Mouse (Mus musculus) heart, adult 8-10 months (tissue): ENCODE results near the gene Ank2. TPM values are rescaled to one million over a fixed set of nuclear protein-coding genes. Genes with fewer than 3 reads are reported as not detected.
A peak's percentile ranks its signal among the peaks of the same experiment; 100 is the strongest.

Experiments
- DNase-seq: peaks from one replicate; pipeline ENCODE4 v3.0.0; 2022; ENCODE audit warnings: low spot score
- total RNA-seq, 4 experiments: library from RNA; stranded (reverse); gene quantifications; 2 replicates each; pipeline ENCODE4 v1.2.4; 2022

Ank2 gene
- total RNA-seq, 4 experiments from 2014 or later = 297 to 377 (median 334) TPM

DNA sequence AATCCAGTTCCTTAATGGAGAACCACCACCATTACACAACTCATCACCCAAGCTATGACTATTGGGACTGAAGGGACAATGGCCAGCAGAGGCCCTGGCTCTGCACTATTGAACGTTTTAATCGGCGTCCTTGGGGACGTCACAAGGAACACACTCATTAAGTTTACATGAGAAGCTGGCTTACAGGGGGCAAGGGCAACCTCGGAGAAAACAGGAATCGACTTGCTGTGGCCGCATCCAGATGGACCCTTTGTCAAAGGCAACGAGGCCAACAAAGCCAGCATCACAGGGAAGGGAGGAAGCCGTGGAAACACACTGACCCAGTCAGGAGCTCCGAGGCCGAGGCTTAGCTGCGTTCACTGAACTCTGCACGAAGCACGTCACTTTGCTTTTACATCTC is 205.1 kb downstream of the Ank2 start:
- DNase-seq = no peak

DNA sequence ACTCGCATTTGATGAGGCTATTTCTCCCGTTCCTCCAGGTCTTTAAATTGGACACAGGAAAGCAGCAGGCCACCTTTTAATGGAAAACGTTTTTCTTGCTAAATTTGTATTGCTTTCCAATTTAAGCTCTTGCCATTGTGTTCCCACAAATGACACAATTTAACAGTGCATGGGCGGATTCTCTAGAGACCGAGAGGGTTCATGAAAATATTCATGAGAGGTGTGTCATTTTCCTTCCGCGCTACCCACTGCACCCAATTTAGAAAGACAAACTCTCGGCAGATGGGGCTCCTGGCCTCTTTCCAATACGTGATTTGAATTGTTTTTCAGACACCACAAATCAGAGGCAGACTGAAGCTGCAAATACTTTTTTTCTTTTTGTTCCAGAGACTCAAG is 205.7 kb downstream of the Ank2 start:
- no peak for DNase-seq

DNA sequence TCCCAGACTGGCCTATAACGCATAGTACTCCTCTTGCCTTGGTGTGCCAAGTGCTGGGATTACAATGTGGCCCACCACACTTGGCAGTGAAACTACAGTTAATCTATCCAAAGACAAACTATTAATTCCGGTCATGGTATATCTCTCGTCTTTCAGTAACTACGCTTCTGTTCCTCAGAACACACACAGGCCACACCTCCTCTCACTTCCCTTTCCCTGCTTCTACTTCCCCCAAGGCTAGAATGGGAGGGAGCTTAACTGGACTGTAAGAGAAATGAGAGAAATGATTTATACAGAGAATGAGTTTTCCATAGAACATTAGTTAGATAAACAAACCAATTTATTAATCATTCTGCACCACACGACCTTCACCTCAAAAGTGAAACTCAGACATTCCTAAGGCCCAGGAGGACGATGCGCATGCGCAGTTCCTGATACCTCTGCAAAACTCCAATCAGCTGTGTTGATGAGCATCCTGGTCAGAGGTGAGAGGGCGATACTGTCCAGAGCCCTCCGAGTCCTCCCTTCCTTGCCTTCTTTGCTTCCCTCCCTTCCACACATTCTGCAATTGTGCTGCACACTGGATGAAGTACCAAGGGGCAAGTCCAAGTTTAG is 206.2 kb downstream of the Ank2 start:
- peak; percentile 11 for DNase-seq

DNA sequence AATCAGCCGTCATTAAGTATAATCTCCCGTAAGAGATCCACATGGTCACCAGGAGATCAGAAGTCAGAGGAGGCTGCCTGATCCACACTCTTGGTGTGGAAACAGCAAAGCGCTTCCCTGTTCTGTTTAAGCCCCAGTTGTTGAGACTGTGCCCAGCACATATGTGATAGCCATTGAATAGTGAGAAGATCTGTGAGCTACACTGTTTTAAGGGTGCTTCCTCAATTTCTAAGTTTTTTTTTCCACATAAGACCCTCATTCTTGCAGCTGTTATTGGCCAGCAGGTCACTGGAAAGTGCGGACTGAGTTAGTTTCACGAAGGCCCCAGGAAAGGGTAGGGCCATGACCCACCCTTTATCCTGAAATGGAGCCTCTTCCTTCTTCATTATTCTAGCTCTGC is 216.9 kb downstream of the Ank2 start:
- DNase-seq = peak; percentile 6

DNA sequence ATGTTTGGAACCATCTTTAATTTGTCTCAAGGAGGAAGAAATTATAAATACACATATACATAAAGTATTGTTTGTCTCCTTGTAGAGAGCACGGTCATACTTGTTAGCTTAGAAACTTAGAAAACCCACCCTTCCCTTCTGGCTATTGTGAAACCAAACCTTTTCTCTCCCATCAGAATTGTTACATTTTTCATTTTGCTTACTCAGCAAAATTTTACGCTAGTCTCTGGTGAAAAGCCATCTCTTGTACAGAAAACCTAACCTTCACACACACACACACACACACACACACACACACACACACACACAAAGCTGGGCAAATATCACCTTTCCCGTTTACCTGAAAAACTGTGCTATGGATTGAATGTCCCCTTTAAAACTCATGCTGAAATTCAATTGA is 217.8 kb downstream of the Ank2 start:
- DNase-seq = no peak

DNA sequence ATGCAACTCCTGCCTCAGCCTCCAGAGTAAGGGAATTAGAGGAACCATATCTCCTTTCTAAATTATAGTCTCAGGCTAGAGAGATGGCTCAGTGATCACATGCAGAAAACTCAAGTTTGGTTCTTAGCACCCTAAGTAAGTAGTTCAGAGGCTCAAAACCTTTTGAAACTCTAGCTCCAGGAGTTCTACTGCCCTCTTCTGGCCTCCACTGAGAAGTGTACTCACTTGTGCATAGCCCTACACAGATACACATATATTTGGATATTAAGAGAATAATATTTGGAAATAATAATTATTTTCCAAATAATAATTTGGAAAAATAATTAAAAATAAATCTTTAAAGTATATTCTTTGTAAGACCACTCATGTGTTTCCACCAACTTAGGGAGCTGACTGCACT is 218.8 kb downstream of the Ank2 start:
- no peak for DNase-seq

DNA sequence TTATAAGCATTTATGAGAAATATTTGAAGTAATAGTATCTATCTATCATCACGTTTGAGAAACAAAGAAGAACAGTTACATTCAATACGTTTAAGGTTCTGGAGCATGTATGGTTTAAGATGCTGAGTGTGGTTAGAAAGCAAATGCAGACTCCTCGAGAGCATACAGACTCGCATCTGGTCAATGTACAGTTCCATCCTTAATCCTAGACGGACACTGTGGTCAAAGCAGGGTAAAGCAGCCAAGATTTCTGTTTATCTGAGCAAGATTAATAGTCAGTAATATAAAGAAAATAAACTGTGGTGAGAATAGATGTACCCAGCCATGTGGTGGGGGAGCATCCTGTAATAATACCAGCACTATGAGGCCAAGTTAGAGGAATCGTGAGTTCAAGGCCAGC is 223.2 kb downstream of the Ank2 start:
- no peak for DNase-seq

DNA sequence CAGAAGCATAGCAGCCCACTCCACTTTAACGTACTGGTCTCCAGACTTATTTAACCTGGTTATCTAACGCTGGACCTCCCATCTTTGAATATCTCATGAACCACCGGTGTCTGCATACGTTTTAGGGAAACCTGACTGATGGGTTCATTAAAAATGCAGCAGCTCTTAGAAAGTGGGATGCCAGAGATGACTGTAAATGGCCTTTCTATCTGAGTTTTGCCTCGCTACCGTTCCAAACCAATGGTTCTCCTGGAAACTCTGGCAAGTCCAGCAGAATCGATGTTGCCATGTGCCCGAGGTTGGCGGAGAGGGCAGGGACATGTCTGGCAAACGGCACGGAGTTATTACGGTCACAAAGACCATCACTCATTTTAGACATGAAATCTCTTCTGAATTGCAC is 226.3 kb downstream of the Ank2 start:
- no peak for DNase-seq

DNA sequence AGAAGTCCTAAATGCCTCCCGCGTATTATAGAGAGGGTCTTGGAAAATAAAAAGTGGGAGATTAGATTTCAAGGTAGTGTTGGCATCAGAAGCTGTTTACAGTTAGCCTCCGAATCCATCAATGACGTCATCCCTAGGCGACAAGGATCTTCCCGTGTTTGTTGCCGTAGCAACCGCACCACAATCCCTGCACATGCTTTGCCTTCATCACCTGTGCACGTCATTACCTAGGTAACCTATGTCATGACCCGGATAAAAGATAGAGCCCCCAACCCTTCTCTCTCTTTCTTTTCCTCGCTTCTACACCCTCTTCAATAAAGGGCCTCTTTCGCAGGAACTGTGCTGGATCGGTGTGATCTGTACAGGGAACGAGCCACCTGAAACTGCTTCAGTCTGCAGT is 229.5 kb downstream of the Ank2 start:
- DNase-seq = no peak

DNA sequence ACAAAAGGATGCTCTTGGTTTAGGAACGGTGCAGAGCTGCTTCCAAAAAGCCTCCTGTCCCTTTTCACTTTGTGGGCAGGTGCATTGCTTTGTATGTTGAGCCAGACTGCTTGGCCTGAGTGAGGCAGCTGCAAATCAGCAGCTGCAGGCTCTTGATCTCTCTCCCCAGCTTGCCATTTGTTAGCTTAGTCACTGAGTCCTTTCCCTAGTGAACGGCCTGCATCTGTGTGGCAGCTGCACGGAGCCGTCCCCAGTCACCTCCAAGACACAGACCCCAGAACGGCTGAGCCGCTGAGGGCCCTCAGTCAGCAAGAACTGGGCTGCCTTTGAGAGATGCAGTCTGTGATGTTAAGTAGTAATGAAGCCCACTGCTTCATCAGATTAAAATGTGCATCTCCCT is 231.3 kb downstream of the Ank2 start:
- DNase-seq = no peak

DNA sequence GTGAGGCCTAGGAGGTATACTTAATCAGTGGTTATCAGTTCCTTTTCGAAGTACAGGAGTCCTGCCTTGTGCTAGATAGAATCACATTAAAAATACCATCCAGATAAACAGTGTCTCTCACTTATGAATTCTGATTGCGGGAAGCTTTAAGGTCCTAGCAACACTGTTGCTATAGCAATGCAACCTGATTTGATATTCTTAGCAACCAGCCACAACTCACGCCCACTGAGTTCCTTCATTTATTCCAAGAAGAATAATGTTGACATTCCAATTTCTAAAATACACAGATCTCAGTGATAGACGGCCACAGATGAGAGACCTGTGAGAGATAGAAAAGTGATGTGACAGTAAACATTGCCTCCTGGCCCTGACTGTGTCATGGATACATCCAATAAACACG is 233.4 kb downstream of the Ank2 start:
- DNase-seq = no peak

DNA sequence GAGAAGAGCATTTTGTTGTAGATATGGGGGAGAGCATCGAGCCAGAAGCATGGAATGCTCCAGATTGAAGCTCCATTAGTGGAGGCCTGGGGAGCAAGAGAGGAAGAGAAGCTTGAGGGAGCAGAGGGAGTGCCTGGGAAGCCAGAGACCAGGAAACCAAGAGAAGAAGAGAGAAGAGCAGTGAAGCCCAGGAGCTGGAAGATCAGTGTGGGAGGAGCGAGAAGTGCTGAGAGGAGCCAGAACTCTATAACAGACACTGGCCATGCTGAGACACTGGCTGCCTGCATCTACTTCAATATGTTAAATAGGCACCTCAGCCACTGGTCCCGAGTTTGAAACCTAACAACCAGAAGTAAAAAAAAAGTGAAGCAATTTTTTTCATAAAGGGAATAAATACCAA is 234.0 kb downstream of the Ank2 start:
- DNase-seq = no peak

DNA sequence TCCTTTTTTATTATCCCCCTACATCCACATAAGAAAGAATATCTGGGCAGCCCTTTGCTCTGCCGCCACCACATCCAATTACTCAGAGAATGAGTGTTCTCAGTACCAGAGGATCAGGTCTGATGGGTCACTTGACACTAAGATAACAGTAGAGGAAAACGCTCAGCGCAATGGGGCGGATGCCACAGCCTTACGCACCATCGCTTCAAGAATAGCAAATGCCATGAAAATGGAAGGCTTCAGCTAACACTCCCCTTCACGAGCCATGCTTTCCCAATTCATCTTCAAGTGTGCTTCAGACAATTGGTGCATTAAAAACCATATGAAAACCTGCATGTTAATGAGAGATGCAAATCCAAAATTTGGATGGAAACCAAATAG is 238.4 kb downstream of the Ank2 start:
- no peak for DNase-seq

DNA sequence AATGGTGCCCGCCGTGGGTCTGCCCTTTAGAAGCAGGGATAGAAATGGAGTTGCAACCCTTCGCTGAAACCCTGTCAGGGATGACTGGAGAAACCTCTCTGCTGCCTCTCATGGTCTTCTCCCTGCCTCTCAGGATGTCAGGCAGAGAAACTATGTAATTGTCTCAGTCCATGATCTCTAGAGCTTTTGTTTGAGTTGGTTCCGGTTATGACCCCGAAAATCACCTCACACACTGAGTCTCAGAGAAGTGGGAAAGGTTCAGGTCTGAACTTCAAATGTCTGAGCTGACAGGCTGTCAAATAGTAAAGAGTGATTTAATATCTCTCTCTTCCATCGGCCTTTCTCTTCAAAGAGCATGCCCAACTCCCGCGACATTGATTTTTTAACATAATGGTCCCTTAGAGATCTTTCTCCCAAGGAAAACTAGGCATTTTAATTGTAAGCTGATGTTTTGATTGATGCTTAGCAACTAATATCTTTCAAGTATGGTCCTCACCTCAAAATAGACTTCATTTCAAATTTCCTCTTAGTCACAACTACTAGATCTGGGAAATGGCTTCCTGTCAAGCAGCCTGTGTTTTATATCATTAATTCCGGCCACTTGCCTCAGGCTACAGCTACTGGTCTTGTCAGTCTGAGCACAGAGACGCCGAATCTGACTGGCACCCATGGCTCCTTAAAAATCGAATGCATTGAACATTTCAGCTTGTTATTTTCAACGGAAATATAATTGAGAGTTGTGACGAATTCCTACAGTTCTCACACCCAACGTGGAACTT is 239.0 kb downstream of the Ank2 start:
- no peak for DNase-seq

DNA sequence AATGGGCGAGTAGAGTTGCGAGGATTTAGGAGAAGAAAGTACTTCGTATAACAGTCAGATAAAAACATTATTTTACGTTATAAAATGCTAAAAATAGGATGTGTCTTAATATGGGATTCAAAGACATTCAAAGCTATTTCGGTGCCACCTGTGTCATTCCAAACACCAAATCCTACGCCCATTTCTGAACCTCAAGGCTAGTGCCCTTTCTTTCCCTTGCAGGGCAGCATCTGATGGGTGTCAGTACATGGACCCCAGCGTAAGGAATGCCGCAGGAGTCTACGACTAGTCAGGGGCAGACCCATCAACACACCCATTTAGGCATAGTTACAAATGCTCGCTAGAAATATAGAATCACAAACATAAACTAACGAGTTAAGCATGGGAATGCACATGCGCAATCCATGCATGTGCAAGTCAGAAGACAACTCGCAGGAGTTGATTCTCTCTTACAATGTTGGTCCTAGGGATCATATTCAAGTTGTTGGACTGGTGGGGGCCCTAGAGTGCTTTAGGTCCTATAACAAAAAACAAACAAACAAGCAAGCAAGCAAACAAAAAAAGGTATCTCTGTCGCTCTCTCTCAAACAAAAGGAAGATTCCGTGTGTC is 240.6 kb downstream of the Ank2 start:
- no peak for DNase-seq

DNA sequence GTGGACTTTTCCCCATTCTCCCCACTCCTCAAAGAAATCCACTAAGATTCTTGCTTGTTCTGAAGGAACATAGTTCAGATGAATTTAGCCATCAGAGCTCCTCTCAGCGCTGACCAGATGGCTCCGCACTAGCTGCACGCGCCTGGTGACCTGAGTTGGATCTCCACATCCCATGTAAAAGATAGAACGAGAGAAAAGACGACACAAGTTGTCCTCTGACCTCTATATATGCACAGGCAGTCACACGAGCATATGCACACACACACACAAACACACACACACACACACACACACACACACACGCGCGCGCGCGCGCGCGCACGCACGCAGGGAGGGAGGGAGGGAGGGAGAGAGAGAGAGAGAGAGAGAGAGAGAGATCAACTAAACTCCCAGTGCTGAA is 241.2 kb downstream of the Ank2 start:
- DNase-seq = peak; percentile 7

DNA sequence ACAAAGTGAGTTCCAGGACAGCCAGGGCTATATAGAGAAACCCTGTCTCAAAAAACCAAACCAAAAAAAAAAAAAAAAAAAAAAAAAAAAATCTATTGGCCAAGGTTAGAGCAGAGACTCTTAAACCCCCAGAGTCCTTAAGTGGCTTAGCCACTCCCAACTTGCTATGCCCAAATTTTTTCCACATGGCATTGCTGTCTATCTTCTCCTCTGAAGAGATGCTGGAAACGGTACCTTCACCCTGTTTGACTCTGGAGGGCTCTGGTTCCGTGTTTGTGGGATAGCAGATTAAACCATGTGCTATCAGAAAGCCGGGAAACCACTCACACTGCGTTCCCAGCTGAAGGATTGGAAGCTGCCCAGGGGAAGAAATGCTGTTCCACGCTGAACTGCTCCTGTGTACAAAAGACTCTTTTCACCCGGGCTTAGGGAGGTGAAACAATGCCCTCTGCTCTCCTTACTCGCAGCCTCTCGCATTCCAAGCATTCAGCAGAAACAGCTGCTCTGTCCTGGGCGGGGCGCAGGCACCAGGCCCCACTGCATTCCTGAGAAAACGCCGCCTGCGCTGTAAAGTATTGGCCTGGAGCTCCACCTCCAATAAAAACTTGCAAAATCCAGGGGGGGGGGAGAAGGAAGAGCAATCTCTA is 241.7 kb downstream of the Ank2 start:
- peak; percentile 34 for DNase-seq

DNA sequence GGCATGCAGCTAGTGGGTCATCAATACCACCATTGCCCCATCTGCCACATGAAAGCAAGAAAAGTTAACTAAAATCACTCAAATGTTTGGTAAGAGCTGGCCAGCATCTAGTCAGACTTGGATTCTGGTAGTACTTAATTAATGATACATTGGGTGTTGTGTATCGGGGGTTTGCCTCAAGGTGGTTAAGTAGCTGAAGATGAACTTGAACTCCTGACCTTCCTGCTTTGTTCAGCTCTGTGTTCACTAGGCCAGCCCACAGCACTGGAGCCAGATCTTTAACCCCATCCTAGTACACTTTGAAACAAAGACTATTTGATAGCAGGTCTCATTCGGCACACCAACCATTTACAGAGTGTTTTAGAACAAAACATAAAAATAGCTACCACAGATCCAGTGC is 242.5 kb downstream of the Ank2 start:
- no peak for DNase-seq

DNA sequence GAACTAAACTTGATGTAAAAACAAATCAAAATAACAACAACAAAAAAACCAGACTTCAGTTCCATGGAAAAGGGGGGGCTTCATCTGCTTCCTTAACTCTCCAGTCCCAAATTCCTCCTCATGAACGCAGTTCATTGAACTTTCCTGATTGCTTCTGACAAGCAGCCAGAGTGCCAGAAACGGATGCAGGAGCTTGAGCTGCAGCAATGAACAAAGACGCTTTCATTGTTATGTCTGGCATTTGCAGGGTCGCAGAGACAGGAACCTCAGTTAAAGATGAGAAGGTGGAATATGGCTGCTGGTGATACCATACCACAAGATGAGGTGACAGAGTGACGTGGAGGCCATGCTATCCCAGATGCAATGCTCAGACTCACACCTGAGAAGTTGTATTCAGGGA is 248.2 kb downstream of the Ank2 start:
- DNase-seq = no peak

DNA sequence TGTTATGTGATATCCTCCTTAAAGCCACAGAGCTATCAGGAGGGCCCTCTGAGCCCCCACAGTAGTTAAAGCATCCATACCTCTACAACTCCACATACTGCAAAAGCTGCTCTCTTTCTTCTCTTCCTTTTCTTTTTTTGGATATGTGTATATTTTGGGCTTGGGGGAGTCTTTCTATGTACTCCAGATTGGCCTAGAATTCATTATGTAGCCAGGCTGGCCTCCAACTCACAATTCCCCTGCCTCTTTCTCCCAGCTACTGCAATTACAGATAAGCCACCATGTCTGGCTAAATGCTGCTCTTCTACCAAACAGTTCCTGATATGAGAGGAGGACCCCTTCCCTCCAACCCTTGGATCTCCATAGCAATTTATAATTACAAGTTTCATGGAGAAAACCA is 250.5 kb downstream of the Ank2 start:
- no peak for DNase-seq

DNA sequence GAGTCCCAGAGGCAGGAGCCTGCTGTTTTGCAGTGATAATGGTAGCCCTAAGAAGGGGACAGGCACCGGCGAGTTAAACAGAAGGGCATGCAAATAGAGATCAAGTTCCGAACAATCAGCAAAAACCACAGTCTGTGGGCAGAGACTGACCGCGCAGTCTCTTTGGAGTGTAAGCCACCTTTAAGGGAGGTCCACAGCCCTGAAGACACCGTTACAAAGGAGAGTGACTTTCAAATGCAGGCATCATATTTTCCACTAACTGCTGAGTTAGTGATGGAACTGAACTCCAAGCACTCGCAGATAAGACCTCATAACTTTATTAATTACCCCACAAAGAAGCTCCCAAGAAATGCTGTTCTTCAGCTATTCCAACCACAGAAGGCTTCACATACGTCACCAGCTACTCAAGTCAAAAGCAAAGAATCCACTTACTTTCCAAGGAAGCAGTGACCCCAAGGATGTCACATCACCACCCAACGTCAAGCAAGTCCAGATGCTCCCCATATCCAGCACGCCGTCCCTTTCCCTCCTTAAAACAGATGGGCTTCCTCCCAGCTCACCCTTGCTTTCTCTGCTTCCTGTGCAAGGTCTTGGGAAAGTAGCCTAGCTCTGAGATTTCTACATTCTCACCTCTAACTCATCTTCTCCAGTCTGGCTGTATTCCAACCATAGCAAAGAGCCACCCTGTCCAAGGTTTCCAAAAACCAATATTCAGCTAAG is 252.0 kb downstream of the Ank2 start:
- DNase-seq = no peak
